Mouse (Mus musculus) lung, embryonic 16.5 days (tissue): Measurements from ENCODE around the gene Tead1. TPM values are rescaled to one million over a fixed set of nuclear protein-coding genes. Genes with fewer than 3 reads are reported as not detected.

ENCODE experiments used
- ATAC-seq: fragments of 200-750 bp; cut with Nextera tagmentation; 2 replicates; pipeline ENCODE4 v1.8.0; 2017; ENCODE audit warnings: low read depth, mild to moderate bottlenecking, moderate library complexity
- H3K27ac ChIP-seq: fragments of 300-500 bp; sonication (generic); 2 replicates; pipeline ENCODE4 v1.5.1; 2014; ENCODE audit warnings: mild to moderate bottlenecking, control low read depth, low read length
- H3K27me3 ChIP-seq: fragments of 300-500 bp; sonication (generic); 2 replicates; pipeline ENCODE4 v1.6.1; 2014; ENCODE audit warnings: low read depth, low read length, mixed read lengths; ENCODE audit not compliant: control insufficient read depth, insufficient read depth
- H3K36me3 ChIP-seq: fragments of 300-500 bp; sonication (generic); 2 replicates; pipeline ENCODE4 v1.6.1; 2014; ENCODE audit warnings: low read length; ENCODE audit not compliant: control insufficient read depth, insufficient read depth
- H3K4me1 ChIP-seq: fragments of 300-500 bp; sonication (generic); replicated peaks from 2 replicates; pipeline ENCODE4 v1.6.1; 2014; ENCODE audit warnings: low read length, mixed read lengths; ENCODE audit not compliant: control insufficient read depth, insufficient read depth
- H3K4me2 ChIP-seq: fragments of 300-500 bp; sonication (generic); 2 replicates; pipeline ENCODE4 v1.6.1; 2014; ENCODE audit warnings: low read depth, low read length, control low read depth
- H3K4me3 ChIP-seq: fragments of 300-500 bp; sonication (generic); 2 replicates; pipeline ENCODE4 v1.5.1; 2014; ENCODE audit warnings: mild to moderate bottlenecking, low read length, control low read depth
- H3K9ac ChIP-seq: fragments of 300-500 bp; sonication (generic); 2 replicates; pipeline ENCODE4 v1.6.1; 2014; ENCODE audit warnings: low read length, control low read depth
- H3K9me3 ChIP-seq: fragments of 300-500 bp; sonication (generic); 2 replicates; pipeline ENCODE4 v1.6.1; 2016; ENCODE audit warnings: low read length; ENCODE audit not compliant: control insufficient read depth
- WGBS: fragments of 180-500 bp; shearing (Covaris S2); extraction: QIAGEN DNeasy Blood & Tissue Kit; methylation state at CpG from one replicate; pipeline ENCODE4 v1.1.7; 2014; 5-methylcytosine and 5-hydroxymethylcytosine counted together
- polyA plus RNA-seq: library from polyadenylated mRNA; unstranded; fragments of >200 nt; fragmentation: Nextera tagmentation; extraction: Ambion mirVana; gene quantifications from 2 replicates; pipeline ENCODE4 v1.2.1, GENCODE M21; 2015

The Tead1 gene
- polyA plus RNA-seq, 1 experiment from 2014 or later, result 20.1 TPM

GRCm38 (mm10) chr7:112789693-112790092 is 110.6 kb downstream of the Tead1 start:
- Histone ChIP-seq H3K4me3 (no peak overlapping the region), H3K27me3 (no peaks in the 10 kb centered on the region), H3K36me3 (no peaks in the 10 kb centered on the region), H3K9me3 (no peaks in the 10 kb centered on the region), H3K9ac (no peak overlapping the region), H3K4me2 (no peak overlapping the region), H3K4me1 (peaks cover 72% of the 10 kb centered on the region), H3K27ac (peak overlapping the region; percentile 83)
- no peak for ATAC-seq
- WGBS, result 79% methylated on average over 4 of the region's 4 CpGs

DNA sequence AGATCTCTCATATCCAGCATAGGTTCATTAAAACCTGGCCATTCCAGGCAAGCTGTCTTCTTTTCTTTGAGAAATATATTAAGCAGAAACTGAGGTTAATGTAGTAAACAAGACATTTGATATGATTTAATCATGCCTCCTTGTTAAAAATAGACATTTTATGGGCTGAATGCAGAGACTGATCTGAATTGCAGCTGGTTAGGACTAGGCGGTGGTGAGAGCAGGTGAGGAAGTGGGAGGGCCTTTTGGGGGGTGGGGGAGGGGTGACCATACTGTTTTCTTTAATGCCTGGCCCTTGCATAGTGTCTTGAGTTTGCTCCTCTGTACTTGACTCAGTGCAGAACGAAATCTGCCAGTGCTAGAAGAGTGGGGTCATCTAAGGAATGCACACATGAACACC is 111.2 kb downstream of the Tead1 start:
- H3K9me3 ChIP-seq, result no peaks in the 10 kb centered on the region
- H3K27me3 ChIP-seq, result no peaks in the 10 kb centered on the region
- peaks cover 75% of the 10 kb centered on the region for H3K4me1 ChIP-seq
- 29% methylated on average over 2 of the region's 2 CpGs for WGBS
- no peaks in the 10 kb centered on the region for H3K36me3 ChIP-seq
- H3K4me2 ChIP-seq, result no peak overlapping the region
- H3K27ac ChIP-seq, result peak overlapping the region; percentile 74
- H3K4me3 ChIP-seq, result no peak overlapping the region
- no peak for ATAC-seq
- H3K9ac ChIP-seq, result no peak overlapping the region

DNA sequence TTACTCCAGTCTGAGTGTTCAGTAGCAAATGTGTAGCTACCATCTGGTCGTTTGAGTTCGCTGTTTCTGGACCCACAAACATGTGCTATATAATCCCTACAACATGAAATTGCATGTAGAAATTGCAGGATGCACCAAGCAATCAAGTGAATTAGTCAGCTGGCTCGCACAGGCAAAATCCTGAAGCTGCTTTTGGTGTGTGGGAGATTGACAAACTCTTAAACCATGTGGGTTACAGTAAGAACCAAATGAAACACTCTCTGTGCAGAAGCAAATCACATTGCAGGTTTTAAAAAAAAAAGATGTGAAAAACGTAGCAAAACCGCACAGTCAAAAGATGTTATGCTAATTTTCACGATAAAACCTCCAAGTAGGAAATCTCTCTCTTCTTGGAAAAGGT is 113.6 kb downstream of the Tead1 start:
- H3K9me3 ChIP-seq, result no peaks in the 10 kb centered on the region
- H3K4me2 ChIP-seq, result no peak overlapping the region
- ATAC-seq, result no peak
- H3K36me3 ChIP-seq, result no peaks in the 10 kb centered on the region
- H3K27ac ChIP-seq, result no peak overlapping the region
- no peak overlapping the region for H3K9ac ChIP-seq
- H3K4me1 ChIP-seq, result peaks cover 51% of the 10 kb centered on the region
- no peaks in the 10 kb centered on the region for H3K27me3 ChIP-seq
- WGBS, result 84% methylated on average over 6 of the region's 6 CpGs
- H3K4me3 ChIP-seq, result no peak overlapping the region

DNA sequence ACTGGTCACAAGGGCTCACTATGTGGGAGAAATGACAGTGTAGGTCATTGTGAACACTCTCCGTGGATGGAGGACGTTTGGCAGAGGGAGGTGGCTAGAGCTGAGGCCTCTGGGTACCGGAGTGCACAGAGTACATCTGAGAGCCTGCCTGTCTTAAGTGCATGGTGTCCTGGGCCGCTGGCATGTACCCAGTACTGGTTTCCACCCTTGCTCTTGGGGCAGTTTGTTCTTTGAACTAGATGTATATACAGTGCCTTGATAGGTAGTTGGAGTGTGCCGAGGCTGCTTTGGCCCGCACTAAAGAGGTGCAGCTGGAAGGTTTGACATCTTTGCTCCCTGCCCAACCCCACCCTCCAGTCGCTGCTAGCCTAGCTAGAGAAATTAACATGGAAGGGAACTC is 114.8 kb downstream of the Tead1 start:
- Histone ChIP-seq H3K27me3 (no peaks in the 10 kb centered on the region), H3K4me1 (peaks cover 39% of the 10 kb centered on the region), H3K27ac (peak overlapping the region; percentile 73), H3K9ac (peak overlapping the region; percentile 18; the same call in 1 of the 2 replicates), H3K4me2 (no peak overlapping the region), H3K36me3 (no peaks in the 10 kb centered on the region), H3K9me3 (no peaks in the 10 kb centered on the region), H3K4me3 (no peak overlapping the region)
- 19% methylated on average over 7 of the region's 7 CpGs for WGBS
- ATAC-seq, result peak; percentile 80

DNA sequence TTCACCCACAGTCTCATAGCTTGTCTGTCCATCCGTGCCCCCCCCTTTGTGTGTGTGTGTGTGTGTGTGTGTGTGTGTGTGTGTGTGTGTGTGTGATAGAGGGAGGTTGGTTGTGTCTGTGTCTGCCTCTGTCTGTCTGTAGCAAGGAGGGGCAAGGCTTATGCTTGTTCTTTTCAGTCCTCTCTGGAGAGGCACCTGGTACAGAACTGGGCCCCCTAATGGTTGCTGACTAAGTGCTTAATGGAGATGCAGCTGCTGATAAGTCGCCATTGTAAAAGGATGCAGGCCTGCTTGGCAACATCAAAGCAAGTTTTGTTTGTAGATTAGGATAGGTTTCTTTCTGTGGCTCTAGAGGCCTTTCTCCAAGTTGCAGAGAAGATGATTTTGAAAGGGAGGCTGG is 115.4 kb downstream of the Tead1 start:
- Histone ChIP-seq H3K4me1 (peaks cover 35% of the 10 kb centered on the region), H3K9ac (no peak overlapping the region), H3K36me3 (no peaks in the 10 kb centered on the region), H3K4me2 (no peak overlapping the region), H3K27ac (peak overlapping the region; percentile 73), H3K4me3 (no peak overlapping the region), H3K27me3 (no peaks in the 10 kb centered on the region), H3K9me3 (no peaks in the 10 kb centered on the region)
- no peak for ATAC-seq
- WGBS, result 28% methylated on average over 2 of the region's 2 CpGs

- no peak overlapping the region for H3K27ac ChIP-seq
- no peaks in the 10 kb centered on the region for H3K27me3 ChIP-seq
- peaks cover 21% of the 10 kb centered on the region for H3K4me1 ChIP-seq
- ATAC-seq, result no peak
- H3K9me3 ChIP-seq, result no peaks in the 10 kb centered on the region
- H3K4me2 ChIP-seq, result no peak overlapping the region
- H3K36me3 ChIP-seq, result no peaks in the 10 kb centered on the region
- no peak overlapping the region for H3K9ac ChIP-seq
- H3K4me3 ChIP-seq, result no peak overlapping the region
- WGBS, result 80% methylated on average over 8 of the region's 8 CpGs
Observed at GRCm38 (mm10) chr7:112797526-112798321, 118.6 kb downstream of the Tead1 start.

GRCm38 (mm10) chr7:112801706-112802105 is 122.6 kb downstream of the Tead1 start:
- H3K4me2 ChIP-seq, result no peak overlapping the region
- no peak overlapping the region for H3K9ac ChIP-seq
- no peaks in the 10 kb centered on the region for H3K36me3 ChIP-seq
- ATAC-seq, result no peak
- H3K9me3 ChIP-seq, result no peaks in the 10 kb centered on the region
- no peaks in the 10 kb centered on the region for H3K27me3 ChIP-seq
- H3K4me3 ChIP-seq, result no peak overlapping the region
- 58% methylated on average over 8 of the region's 8 CpGs for WGBS
- peaks cover 11% of the 10 kb centered on the region for H3K4me1 ChIP-seq
- H3K27ac ChIP-seq, result no peak overlapping the region

DNA sequence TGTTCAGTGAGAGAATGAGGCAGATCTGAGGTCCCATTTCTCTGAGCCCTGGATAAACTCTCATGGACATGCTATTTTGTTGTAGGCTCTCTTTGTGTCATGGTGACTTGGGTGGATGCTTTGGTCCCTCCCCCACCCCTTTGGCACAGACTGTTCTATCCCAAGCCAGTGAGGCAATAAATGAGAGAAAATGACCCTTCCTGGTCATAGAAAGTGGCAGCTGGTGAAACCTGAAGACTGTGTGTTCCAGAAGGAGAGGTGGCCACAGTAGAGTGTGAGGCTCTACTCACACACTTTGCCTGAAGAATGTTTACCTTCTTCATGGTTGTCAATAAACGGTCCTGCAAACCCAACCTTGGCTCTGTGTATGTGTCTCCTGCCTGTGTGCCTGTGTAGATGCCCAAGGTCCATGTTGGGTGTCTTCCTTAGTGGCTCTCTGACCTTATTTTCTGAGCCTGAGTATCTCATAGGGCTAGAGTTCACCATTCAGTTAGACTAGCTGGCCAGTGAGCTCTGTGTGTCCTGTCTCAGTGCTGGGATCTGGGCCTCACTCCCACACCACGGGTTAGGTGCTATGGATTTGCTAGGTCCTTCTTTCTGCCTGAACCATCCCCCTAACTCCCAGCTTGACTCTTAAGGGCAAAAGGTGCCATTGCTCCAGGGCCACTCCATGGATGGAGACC is 127.7 kb downstream of the Tead1 start:
- Histone ChIP-seq H3K4me1 (peaks cover 29% of the 10 kb centered on the region), H3K27me3 (no peaks in the 10 kb centered on the region), H3K36me3 (no peaks in the 10 kb centered on the region), H3K27ac (peak overlapping the region; percentile 91), H3K9ac (peak overlapping the region; percentile 33; the same call in 1 of the 2 replicates), H3K4me2 (peak overlapping the region; percentile 58), H3K4me3 (peak overlapping the region; percentile 35), H3K9me3 (no peaks in the 10 kb centered on the region)
- WGBS, result 26% methylated on average over 2 of the region's 2 CpGs
- ATAC-seq, result peak; percentile 32

- H3K27me3 ChIP-seq, result no peaks in the 10 kb centered on the region
- no peaks in the 10 kb centered on the region for H3K36me3 ChIP-seq
- H3K9ac ChIP-seq, result peak overlapping the region; percentile 33; the same call in 1 of the 2 replicates
- no peaks in the 10 kb centered on the region for H3K9me3 ChIP-seq
- WGBS, result under 1% methylated on average over 6 of the region's 6 CpGs
- H3K4me3 ChIP-seq, result peak overlapping the region; percentile 35
- H3K27ac ChIP-seq, result peak overlapping the region; percentile 91
- ATAC-seq, result peak; percentile 82
- peak overlapping the region; percentile 58 for H3K4me2 ChIP-seq
- peaks cover 29% of the 10 kb centered on the region for H3K4me1 ChIP-seq
Observed at GRCm38 (mm10) chr7:112807401-112807751, 128.3 kb downstream of the Tead1 start.
